Mouse (Mus musculus) forebrain, embryonic 16.5 days (tissue): ENCODE measurements around the gene Fam92b. TPM values are rescaled to one million over a fixed set of nuclear protein-coding genes. Genes with fewer than 3 reads are reported as not detected.

ENCODE experiments used
- ATAC-seq: fragments of 200-750 bp; cut with Nextera tagmentation; 2 replicates; pipeline ENCODE4 v1.8.0; 2017; ENCODE audit warnings: mild to moderate bottlenecking, moderate library complexity
- H3K27ac ChIP-seq: fragments of 300-500 bp; sonication (generic); 2 replicates; pipeline ENCODE4 v1.5.1; 2014; ENCODE audit warnings: low read length, control low read depth
- H3K27me3 ChIP-seq: fragments of 300-500 bp; sonication (generic); replicated peaks from 2 replicates; pipeline ENCODE4 v1.6.1; 2014; ENCODE audit warnings: low read length; ENCODE audit not compliant: control insufficient read depth, insufficient read depth
- H3K36me3 ChIP-seq: fragments of 300-500 bp; sonication (generic); 2 replicates; pipeline ENCODE4 v1.6.1; 2014; ENCODE audit not compliant: control insufficient read depth, insufficient read depth
- H3K4me1 ChIP-seq: fragments of 300-500 bp; sonication (generic); replicated peaks from 2 replicates; pipeline ENCODE4 v1.6.1; 2014; ENCODE audit warnings: low read length; ENCODE audit not compliant: control insufficient read depth, insufficient read depth
- H3K4me2 ChIP-seq: fragments of 300-500 bp; sonication (generic); 2 replicates; pipeline ENCODE4 v1.6.1; 2014; ENCODE audit warnings: mild to moderate bottlenecking, low read length, control low read depth
- H3K4me3 ChIP-seq: fragments of 300-500 bp; sonication (generic); replicated peaks from 2 replicates; pipeline ENCODE4 v1.5.1; 2014; ENCODE audit warnings: mild to moderate bottlenecking, low read length, control low read depth
- H3K9ac ChIP-seq: fragments of 300-500 bp; sonication (generic); replicated peaks from 2 replicates; pipeline ENCODE4 v1.6.1; 2014; ENCODE audit warnings: low read depth, low read length, control low read depth
- H3K9me3 ChIP-seq: fragments of 300-500 bp; sonication (generic); 2 replicates; pipeline ENCODE4 v1.6.1; 2016; ENCODE audit warnings: low read length; ENCODE audit not compliant: control insufficient read depth
- WGBS: fragments of 180-500 bp; shearing (Covaris S2); extraction: QIAGEN DNeasy Blood & Tissue Kit; methylation state at CpG from one replicate; pipeline ENCODE4 v1.1.7; 2014; 5-methylcytosine and 5-hydroxymethylcytosine counted together
- polyA plus RNA-seq: library from polyadenylated mRNA; unstranded; fragments of >200 nt; fragmentation: Nextera tagmentation; extraction: Ambion mirVana; gene quantifications from 2 replicates; pipeline ENCODE4 v1.2.1, GENCODE M21; 2015

Gene Fam92b
- polyA plus RNA-seq, 1 experiment from 2014 or later, result 1.8 TPM

DNA sequence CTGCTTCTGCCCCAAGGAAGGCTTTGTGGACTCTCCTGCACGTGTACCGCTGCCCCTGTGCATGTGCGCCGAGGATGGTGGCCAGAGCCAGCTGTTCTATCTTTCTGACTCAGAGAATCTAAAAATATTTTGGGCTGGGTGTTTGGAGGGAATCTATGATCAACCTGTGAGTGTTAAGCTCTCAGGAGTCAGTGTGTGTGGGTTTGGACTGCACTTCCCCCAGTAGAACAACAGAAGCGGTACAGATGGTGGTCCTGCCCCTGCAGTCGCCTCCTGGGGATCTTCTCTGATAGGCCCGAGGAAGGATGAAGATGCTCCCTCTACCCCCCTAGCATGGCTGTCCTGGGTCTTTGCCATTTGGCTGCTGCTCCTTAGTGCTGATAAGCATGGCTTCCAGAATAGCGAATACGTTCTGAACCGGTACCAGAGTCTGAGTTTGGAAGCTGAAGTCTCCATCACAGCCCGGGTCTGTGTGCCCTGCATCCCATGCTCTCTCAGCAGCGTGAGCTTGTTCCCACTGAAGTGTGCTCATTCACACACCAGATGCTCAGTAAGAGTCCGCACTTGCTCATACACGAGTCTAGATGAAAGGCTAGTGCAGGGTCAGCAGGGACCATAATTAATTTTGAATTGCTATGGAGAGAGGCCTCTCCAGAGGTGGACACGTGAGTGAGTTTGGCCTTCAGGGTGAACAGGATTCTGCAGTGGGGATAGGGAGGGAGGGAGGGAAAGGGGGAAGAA, 33.2 kb downstream of the Fam92b start:
- H3K9ac ChIP-seq, result peak overlapping the region; percentile 13; the same call in 1 of the 2 replicates
- 52% methylated on average over 15 of the region's 15 CpGs for WGBS
- peak overlapping the region; percentile 77 for H3K27ac ChIP-seq
- peaks cover 19% of the 10 kb centered on the region for H3K4me1 ChIP-seq
- H3K4me2 ChIP-seq, result no peak overlapping the region
- no peak overlapping the region for H3K4me3 ChIP-seq
- no peaks in the 10 kb centered on the region for H3K27me3 ChIP-seq
- no peaks in the 10 kb centered on the region for H3K9me3 ChIP-seq
- peak; percentile 70 for ATAC-seq
- H3K36me3 ChIP-seq, result no peaks in the 10 kb centered on the region

DNA sequence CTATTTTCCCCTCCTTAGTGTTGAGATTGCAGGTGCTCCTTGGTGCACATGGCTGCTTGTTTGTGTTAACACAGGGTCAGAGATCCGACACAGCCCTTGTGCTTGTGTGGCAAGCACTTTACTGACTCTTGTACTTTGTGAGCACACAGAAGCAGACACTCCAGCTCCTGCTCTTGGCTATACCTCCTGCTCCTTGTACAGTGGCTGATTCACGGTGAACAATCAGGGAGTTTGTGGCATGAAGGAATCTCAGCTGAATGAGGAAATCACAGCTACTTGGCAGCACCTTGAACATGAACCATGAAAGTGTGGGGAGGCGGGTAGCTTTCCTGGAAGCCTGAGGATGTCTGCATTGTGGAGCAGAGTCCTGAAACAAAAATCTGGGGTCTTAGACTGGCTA, 36.5 kb downstream of the Fam92b start:
- Histone ChIP-seq H3K4me2 (no peak overlapping the region), H3K9ac (no peak overlapping the region), H3K9me3 (no peaks in the 10 kb centered on the region), H3K27me3 (no peaks in the 10 kb centered on the region), H3K4me1 (peaks cover 32% of the 10 kb centered on the region), H3K4me3 (no peak overlapping the region), H3K36me3 (no peaks in the 10 kb centered on the region), H3K27ac (no peak overlapping the region)
- ATAC-seq, result no peak
- 59% methylated on average over 3 of the region's 3 CpGs for WGBS

DNA sequence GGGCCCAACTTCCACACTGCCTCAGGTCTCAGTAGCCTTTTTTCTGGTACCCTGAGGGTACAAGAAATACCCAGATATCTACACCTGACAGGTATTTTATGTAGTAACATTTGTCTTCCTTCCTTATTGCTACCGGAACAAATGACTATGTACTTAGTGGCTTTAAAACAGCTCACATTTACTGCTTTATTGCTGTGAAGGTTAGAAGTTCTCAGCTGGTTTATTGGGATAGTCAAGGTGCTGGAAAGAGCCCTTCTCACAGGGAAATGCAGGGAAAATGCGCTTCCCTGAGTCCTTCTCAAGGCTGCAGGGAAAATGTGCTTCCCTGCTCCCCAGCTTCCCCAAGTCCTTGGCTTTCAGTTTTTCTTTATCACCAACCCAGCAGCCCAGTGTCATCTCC, 38.3 kb downstream of the Fam92b start:
- peaks cover 22% of the 10 kb centered on the region for H3K4me1 ChIP-seq
- no peak overlapping the region for H3K9ac ChIP-seq
- no peaks in the 10 kb centered on the region for H3K36me3 ChIP-seq
- no peak overlapping the region for H3K27ac ChIP-seq
- ATAC-seq, result no peak
- no peaks in the 10 kb centered on the region for H3K27me3 ChIP-seq
- H3K4me2 ChIP-seq, result no peak overlapping the region
- 92% methylated on average over 2 of the region's 2 CpGs for WGBS
- no peak overlapping the region for H3K4me3 ChIP-seq
- H3K9me3 ChIP-seq, result no peaks in the 10 kb centered on the region

DNA sequence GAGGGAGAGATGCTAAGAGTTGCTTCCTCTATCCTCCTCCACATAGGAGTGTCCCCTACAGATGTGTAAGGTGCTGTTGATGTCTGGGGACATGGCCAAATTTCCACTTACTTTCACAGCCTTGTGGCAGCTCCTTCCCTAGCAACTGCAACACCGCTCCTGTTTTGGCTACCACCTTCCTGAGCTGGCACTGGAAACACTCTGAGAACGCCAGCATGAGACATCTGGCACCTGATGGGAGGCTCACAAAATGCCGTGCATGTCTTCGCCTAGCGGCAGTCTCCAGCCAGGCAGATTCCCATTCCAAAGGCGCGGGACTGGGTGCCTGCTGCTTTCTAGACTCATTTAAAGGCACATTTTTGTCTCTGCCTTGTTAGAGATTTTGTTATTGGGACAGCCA, 40.6 kb downstream of the Fam92b start:
- no peak overlapping the region for H3K4me3 ChIP-seq
- peaks cover 15% of the 10 kb centered on the region for H3K4me1 ChIP-seq
- H3K9ac ChIP-seq, result no peak overlapping the region
- ATAC-seq, result peak; percentile 88
- no peak overlapping the region for H3K4me2 ChIP-seq
- 35% methylated on average over 7 of the region's 7 CpGs for WGBS
- no peaks in the 10 kb centered on the region for H3K36me3 ChIP-seq
- H3K27ac ChIP-seq, result peak overlapping the region; percentile 69
- no peaks in the 10 kb centered on the region for H3K9me3 ChIP-seq
- no peaks in the 10 kb centered on the region for H3K27me3 ChIP-seq

DNA sequence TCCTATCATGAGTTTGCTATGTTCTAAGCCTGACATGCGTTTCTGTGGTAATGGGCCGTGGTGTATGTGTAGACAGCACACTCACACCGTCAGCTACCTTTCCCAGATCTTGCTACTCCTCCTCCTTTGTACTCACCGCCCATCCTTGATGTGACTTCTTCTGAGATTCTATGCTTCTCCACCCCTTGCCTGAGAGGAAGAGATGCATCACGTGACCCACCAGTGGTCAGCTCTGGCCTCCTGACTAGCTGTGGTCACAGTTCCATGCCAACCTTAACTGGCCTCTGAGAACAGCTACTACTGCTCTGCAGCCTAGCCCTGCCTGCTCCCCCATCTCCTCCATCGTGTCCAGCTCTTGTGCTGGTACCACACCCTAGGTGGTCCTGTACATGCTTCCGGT, 41.6 kb downstream of the Fam92b start:
- no peaks in the 10 kb centered on the region for H3K36me3 ChIP-seq
- H3K27me3 ChIP-seq, result no peaks in the 10 kb centered on the region
- no peaks in the 10 kb centered on the region for H3K9me3 ChIP-seq
- H3K4me3 ChIP-seq, result no peak overlapping the region
- H3K4me1 ChIP-seq, result peaks cover 13% of the 10 kb centered on the region
- 90% methylated on average over 7 of the region's 7 CpGs for WGBS
- H3K27ac ChIP-seq, result no peak overlapping the region; the same call in 1 of the 2 replicates
- ATAC-seq, result no peak
- no peak overlapping the region for H3K9ac ChIP-seq
- no peak overlapping the region for H3K4me2 ChIP-seq

DNA sequence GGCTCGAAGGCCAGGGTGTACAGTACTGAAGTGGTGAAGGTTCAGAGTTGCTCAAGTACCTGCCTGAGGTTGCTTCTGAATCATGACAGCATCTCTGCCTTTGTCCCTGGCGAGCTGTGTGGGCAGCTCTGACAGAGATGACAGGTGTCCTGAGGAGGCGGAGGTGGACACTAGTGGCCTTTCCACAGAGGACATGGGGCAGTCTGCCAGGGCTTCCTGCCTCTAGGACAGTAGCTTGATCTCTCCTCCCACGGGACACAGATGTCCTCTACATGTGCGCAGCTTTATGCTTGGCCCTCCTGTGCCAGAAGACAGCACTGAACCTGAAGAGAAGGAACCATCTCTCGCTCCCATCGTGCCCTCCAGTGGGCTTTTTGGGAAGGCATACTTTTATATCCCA, 44.1 kb downstream of the Fam92b start:
- ATAC-seq, result no peak
- H3K27ac ChIP-seq, result no peak overlapping the region
- H3K9me3 ChIP-seq, result no peaks in the 10 kb centered on the region
- H3K27me3 ChIP-seq, result no peaks in the 10 kb centered on the region
- H3K4me2 ChIP-seq, result no peak overlapping the region
- WGBS, result 83% methylated on average over 7 of the region's 7 CpGs
- no peak overlapping the region for H3K4me3 ChIP-seq
- no peak overlapping the region for H3K9ac ChIP-seq
- no peaks in the 10 kb centered on the region for H3K36me3 ChIP-seq
- H3K4me1 ChIP-seq, result peaks cover 20% of the 10 kb centered on the region

DNA sequence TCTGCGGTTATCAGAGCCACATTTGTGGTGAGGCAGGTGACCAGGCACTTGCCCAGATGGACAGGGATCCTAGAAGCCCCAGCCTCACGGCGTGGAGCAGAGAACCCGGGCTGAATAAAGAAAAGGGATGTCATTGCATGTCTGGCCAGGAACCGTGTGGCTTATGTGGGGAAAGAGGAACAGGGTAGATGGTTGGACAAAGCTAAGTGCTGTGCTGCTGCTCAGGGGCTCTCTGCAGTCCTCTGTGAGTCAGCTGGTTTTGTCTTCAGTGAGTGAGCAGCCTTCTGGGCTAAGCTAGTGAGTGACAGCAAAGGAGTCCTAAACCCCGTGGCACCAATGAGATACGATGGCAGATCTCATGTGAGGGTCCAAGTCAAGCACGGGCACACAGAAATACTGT, 46.1 kb downstream of the Fam92b start:
- H3K4me2 ChIP-seq, result no peak overlapping the region
- no peaks in the 10 kb centered on the region for H3K9me3 ChIP-seq
- no peaks in the 10 kb centered on the region for H3K27me3 ChIP-seq
- H3K4me1 ChIP-seq, result peaks cover 11% of the 10 kb centered on the region; the same call in 1 of the 2 replicates
- H3K27ac ChIP-seq, result no peak overlapping the region
- H3K9ac ChIP-seq, result no peak overlapping the region
- no peaks in the 10 kb centered on the region for H3K36me3 ChIP-seq
- no peak for ATAC-seq
- H3K4me3 ChIP-seq, result no peak overlapping the region
- 86% methylated on average over 8 of the region's 8 CpGs for WGBS

DNA sequence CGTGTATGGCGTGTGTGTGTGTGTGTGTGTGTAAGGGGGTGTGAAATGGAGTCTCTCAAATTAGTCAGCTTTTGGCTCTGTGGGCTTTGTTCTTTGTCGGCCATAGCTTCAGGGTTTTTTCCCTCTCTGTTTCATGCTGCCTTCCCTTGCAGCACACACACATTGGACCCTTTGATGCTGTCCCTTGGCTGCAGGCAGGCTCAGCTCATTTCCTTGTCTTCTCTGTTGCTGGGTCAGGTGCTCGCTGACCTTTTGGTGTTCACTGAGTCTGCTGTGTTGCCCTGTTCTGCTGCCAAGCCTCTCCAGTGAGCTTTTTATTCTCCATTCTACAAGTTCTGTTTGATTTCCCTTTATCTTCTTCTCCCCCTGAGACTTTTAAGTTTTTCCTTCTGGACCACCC, 47.7 kb downstream of the Fam92b start:
- no peak overlapping the region for H3K4me3 ChIP-seq
- no peak overlapping the region for H3K4me2 ChIP-seq
- no peak for ATAC-seq
- H3K36me3 ChIP-seq, result no peaks in the 10 kb centered on the region
- H3K27ac ChIP-seq, result no peak overlapping the region
- H3K9me3 ChIP-seq, result no peaks in the 10 kb centered on the region
- H3K27me3 ChIP-seq, result no peaks in the 10 kb centered on the region
- WGBS, result 41% methylated on average over 4 of the region's 4 CpGs
- H3K4me1 ChIP-seq, result peaks cover 11% of the 10 kb centered on the region; the same call in 1 of the 2 replicates
- no peak overlapping the region for H3K9ac ChIP-seq

DNA sequence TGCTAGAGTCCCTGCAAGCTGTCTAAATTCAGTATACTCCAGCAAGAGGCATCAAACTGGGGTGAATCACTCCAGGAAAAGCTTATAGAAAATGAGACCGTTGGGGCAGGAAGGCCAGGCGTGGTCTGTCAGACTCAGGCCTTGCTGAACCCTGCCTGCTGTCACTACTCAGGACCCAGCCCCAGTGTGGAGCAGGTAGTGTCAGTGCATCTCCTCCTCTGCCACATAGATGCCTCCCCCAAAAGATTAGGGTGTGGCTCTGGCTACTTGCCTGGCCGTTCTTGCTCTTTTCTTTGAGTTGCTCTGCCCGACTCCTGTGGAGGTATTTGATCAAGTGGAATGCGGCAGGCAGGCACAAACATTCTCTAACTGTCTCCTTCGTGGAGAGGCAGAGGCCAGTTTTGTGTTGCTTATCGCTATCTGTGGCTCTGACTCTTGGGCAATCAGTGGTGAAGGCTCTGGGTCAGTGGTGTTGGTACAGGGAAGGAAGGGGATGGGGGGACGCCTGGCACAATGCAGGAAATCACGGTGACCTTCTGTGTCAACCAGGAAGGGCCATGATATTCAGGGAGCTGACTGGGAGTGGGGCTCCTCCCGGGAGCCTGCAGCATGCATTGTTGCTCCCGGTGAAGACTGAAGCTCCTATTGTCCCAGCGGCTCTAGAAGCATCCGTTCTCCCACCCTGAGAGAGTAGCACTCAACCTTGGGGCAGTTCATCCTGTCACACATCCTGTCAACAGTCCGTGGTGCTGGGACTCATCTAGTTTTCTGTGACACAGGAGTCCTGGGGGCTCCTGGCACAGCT, 50.7 kb downstream of the Fam92b start:
- no peak for ATAC-seq

More for the DNA sequence above, 50.7 kb downstream of the Fam92b start:
- Histone ChIP-seq H3K36me3 (no peaks in the 10 kb centered on the region), H3K27ac (no peak overlapping the region), H3K4me3 (no peak overlapping the region), H3K9me3 (no peaks in the 10 kb centered on the region), H3K27me3 (no peaks in the 10 kb centered on the region), H3K4me1 (peaks cover 11% of the 10 kb centered on the region; the same call in 1 of the 2 replicates), H3K4me2 (no peak overlapping the region), H3K9ac (no peak overlapping the region; the same call in 1 of the 2 replicates)
- WGBS, result 29% methylated on average over 14 of the region's 14 CpGs
